Mouse (Mus musculus) gastrocnemius, adult 2 months (tissue): ENCODE measurements around the gene Ntn1. TPM values are rescaled to one million over a fixed set of nuclear protein-coding genes. Genes with fewer than 3 reads are reported as not detected.

Source experiments
- DNase-seq: peaks from one replicate; pipeline ENCODE4 v3.0.0; 2022
- H3K27ac ChIP-seq: fragments of 200-600 bp; 2 replicates; pipeline ENCODE4 v1.8.1; 2022; ENCODE audit warnings: mild to moderate bottlenecking
- H3K4me3 ChIP-seq: fragments of 200-600 bp; 2 replicates; pipeline ENCODE4 v1.8.1; 2022; ENCODE audit warnings: mild to moderate bottlenecking, moderate library complexity
- CTCF ChIP-seq: fragments of 200-600 bp; IDR thresholded peaks from 2 replicates; pipeline ENCODE4 v1.8.1; 2022; ENCODE audit warnings: antibody characterized with exemption, mild to moderate bottlenecking, moderate library complexity
- intact Hi-C: fragments of 180-260 bp; cut with DNase I; formaldehyde crosslinking; loops from one replicate; pipeline ENCODE4 v1.15.1; 2025
- total RNA-seq, 2 experiments: library from RNA; stranded (reverse); gene quantifications; 2 replicates each; pipeline ENCODE4 v1.2.3; 2021

Gene Ntn1
- total RNA-seq, 2 experiments from 2014 or later = 4.7 to 8.0 TPM

- no peak overlapping the region for H3K4me3 ChIP-seq
- no peak overlapping the region for H3K27ac ChIP-seq
- intact Hi-C loops = no loop called here
- no peak for TF ChIP-seq CTCF
- no peak for DNase-seq
Observed at GRCm38 (mm10) chr11:68220733-68221132, 179.9 kb downstream of the Ntn1 start.

GRCm38 (mm10) chr11:68216041-68216440 lies 184.6 kb downstream of the Ntn1 start:
- no peak for DNase-seq
- Histone ChIP-seq H3K4me3 (no peak overlapping the region), H3K27ac (0 out of 2 replicates have a peak overlapping the region, but pooled peaks have one; percentile 6)
- TF ChIP-seq CTCF = no peak
- intact Hi-C loops = no loop called here

GRCm38 (mm10) chr11:68215206-68215912 lies 185.3 kb downstream of the Ntn1 start:
- H3K27ac ChIP-seq = 0 out of 2 replicates have a peak overlapping the region, but pooled peaks have one; percentile 6

GRCm38 (mm10) chr11:68214496-68215205 lies 186.0 kb downstream of the Ntn1 start:
- TF ChIP-seq CTCF = no peak
- no peak overlapping the region for H3K4me3 ChIP-seq
- DNase-seq = no peak
- H3K27ac ChIP-seq = no peak overlapping the region
- intact Hi-C loops = no loop called here

More at GRCm38 (mm10) chr11:68215206-68215912, 185.3 kb downstream of the Ntn1 start:
- intact Hi-C loops = no loop called here
- DNase-seq = no peak
- TF ChIP-seq CTCF = no peak
- H3K4me3 ChIP-seq = no peak overlapping the region

GRCm38 (mm10) chr11:68213896-68214295 lies 186.7 kb downstream of the Ntn1 start:
- TF ChIP-seq CTCF = no peak
- H3K4me3 ChIP-seq = no peak overlapping the region
- no peak overlapping the region for H3K27ac ChIP-seq
- DNase-seq = peak; percentile 44
- intact Hi-C loops = loop anchor here (2.0 kb wide), 1 partner anchor 195 kb away; no protein-coding TSS in a partner anchor

GRCm38 (mm10) chr11:68211924-68212578 lies 188.6 kb downstream of the Ntn1 start:
- peak overlapping the region; percentile 61 for H3K27ac ChIP-seq
- H3K4me3 ChIP-seq = no peak overlapping the region
- intact Hi-C loops = loop anchor here (2.0 kb wide), 1 partner anchor 197 kb away; no protein-coding TSS in a partner anchor
- TF ChIP-seq CTCF = peak; percentile 62
- peak; percentile 62 for DNase-seq

GRCm38 (mm10) chr11:68210714-68211113 lies 189.9 kb downstream of the Ntn1 start:
- no peak for TF ChIP-seq CTCF
- DNase-seq = no peak
- Histone ChIP-seq H3K27ac (no peak overlapping the region), H3K4me3 (no peak overlapping the region)
- intact Hi-C loops = no loop called here

- H3K4me3 ChIP-seq = no peak overlapping the region
- intact Hi-C loops = no loop called here
Observed at GRCm38 (mm10) chr11:68209506-68209905, 191.1 kb downstream of the Ntn1 start.

GRCm38 (mm10) chr11:68208582-68208981 lies 192.0 kb downstream of the Ntn1 start:
- TF ChIP-seq CTCF = no peak
- Histone ChIP-seq H3K4me3 (no peak overlapping the region), H3K27ac (0 out of 2 replicates have a peak overlapping the region, but pooled peaks have one; percentile 12)
- intact Hi-C loops = no loop called here
- no peak for DNase-seq

More at GRCm38 (mm10) chr11:68209506-68209905, 191.1 kb downstream of the Ntn1 start:
- TF ChIP-seq CTCF = no peak
- H3K27ac ChIP-seq = no peak overlapping the region
- DNase-seq = no peak

- H3K27ac ChIP-seq = peak overlapping the region; percentile 4; the same call in 1 of the 2 replicates
- no peak for DNase-seq
- intact Hi-C loops = no loop called here
Observed at GRCm38 (mm10) chr11:68208023-68208422, 192.6 kb downstream of the Ntn1 start.

GRCm38 (mm10) chr11:68205572-68206229 lies 194.9 kb downstream of the Ntn1 start:
- no peak for DNase-seq

More at GRCm38 (mm10) chr11:68208023-68208422, 192.6 kb downstream of the Ntn1 start:
- H3K4me3 ChIP-seq = no peak overlapping the region
- TF ChIP-seq CTCF = no peak

GRCm38 (mm10) chr11:68204407-68204806 lies 196.2 kb downstream of the Ntn1 start:
- no peak overlapping the region for H3K4me3 ChIP-seq
- no peak for TF ChIP-seq CTCF
- DNase-seq = no peak
- intact Hi-C loops = no loop called here
- H3K27ac ChIP-seq = no peak overlapping the region

More at GRCm38 (mm10) chr11:68205572-68206229, 194.9 kb downstream of the Ntn1 start:
- TF ChIP-seq CTCF = no peak
- intact Hi-C loops = no loop called here
- Histone ChIP-seq H3K27ac (no peak overlapping the region), H3K4me3 (no peak overlapping the region)
